Mouse (Mus musculus): ENCODE measurements around the gene H2-T24. TPM values are rescaled to one million over a fixed set of nuclear protein-coding genes. Genes with fewer than 3 reads are reported as not detected.

Gene H2-T24
- total RNA-seq, 4 experiments from 2014 or later: 0.82 to 1.6 (median 0.93) TPM

DNA sequence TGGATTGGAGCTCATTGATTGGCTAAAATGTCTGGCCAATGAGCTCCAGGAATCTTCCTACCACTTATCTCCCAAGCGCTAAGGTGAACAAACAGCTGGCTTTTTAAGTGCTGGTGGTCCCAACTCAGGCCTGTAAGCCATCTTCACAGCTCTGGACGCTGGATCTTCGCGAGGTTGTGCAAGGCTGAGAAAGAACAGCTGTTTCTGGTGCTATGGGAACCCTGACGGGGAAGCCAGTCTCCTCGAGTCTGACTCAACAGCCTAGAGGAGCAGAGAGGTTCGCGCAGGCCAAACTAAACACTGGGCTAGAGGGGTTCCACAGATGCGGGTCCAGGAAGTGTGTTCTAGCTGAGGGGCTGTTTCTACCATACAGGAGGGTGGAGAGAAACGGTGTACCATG, 28.6 kb downstream of the H2-T24 start:
- DNase-seq (ENCODE audit: low spot score in 2 of 2): no peak

DNA sequence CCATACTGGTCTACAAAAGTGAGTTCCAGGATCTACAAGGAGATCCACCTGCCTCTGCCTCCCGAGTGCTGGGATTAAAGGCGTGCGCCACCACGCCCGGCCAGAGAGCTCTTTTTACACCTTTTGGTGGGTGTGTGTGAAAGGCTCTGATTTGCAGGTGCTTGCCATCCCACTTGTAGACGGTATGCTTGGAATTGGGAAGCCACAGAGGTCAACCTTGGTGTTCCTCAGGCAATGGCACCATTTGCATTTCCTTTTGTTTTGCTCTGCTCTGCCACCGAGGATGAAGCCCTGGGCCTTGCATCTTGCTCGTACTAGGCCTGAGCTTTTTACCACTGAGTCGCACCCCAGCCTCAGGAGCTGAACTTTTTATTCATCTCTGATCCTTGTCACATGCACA, 38.6 kb downstream of the H2-T24 start:
- no peak for DNase-seq (ENCODE audit: low spot score in 2 of 2)

DNA sequence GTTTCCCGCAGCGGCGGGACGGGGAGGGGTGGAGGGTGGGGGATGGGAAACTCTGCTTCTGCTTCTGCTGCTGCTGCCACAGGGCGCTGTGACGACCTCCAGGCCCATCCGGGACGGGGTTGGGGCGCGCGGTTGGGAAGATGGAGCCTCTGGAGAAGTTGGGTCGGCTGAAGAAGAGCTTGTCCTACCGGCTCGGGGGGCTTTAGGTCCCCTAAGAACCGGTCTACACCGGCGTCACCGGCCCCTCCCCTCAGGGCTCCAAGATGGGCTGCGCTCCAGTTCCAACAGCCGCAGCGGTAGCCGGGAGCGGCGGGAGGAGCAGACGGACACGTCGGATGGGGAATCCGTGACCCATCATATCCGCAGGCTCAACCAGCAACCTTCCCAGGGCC, 40.0 kb downstream of the H2-T24 start:
- DNase-seq (ENCODE audit: low spot score in 2 of 2): peak; percentile 16 to 42

DNA sequence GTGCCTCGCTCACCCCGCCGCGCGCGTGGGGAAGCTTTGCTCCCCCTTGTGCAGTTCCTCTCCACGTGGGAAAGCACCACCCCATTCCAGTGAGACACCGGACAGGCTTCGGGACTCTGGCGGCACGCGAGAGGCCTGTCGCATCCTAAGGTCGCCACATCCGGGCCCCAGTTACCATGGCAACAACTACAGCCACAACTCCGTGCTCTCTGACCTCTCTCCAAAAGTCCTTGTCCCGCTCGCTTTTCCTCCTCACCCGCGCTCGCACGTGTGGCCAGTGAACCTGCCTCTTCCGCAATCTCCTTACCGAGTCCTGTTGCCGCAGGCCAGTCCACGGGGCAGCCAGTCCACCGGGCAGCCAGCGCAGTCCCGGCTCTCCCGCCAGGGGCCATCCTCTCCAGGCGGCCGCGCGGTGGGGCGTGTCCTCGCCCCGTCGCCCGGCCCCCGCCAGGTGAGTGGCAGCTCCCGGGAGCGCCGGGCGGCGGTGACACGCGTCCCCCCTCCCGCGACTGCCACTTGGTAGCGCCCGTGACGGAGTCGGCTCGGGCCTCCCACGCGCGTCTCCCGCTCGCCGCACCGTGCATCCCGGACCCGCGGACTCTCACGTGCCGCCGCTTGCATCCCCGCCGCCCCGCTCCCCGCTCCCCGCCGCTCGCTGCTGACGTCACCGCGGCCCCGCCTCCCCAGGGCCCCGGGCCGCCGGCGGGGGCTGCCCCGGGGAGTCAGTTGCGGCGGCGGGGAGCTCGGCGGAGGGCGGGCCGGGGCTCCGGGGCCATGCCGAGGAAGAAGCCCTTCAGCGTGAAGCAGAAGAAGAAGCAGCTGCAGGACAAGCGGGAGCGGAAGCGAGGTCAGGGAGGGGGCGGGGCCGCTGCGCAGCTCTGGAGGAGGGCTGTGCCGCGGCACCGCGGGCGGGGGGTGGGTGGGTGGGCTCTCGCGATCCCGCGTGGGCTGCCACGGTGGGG, 40.7 kb downstream of the H2-T24 start, which contains the start of the genes Gnl1 and Prr3:
Gnl1 (plus strand) TSS at position 451 of the 962 bp plus-strand sequence.
Prr3 (minus strand) TSS at position 836 of the 962 bp plus-strand sequence.
- DNase-seq (ENCODE audit: low spot score in 2 of 2): peak; percentile 86 to 89

DNA sequence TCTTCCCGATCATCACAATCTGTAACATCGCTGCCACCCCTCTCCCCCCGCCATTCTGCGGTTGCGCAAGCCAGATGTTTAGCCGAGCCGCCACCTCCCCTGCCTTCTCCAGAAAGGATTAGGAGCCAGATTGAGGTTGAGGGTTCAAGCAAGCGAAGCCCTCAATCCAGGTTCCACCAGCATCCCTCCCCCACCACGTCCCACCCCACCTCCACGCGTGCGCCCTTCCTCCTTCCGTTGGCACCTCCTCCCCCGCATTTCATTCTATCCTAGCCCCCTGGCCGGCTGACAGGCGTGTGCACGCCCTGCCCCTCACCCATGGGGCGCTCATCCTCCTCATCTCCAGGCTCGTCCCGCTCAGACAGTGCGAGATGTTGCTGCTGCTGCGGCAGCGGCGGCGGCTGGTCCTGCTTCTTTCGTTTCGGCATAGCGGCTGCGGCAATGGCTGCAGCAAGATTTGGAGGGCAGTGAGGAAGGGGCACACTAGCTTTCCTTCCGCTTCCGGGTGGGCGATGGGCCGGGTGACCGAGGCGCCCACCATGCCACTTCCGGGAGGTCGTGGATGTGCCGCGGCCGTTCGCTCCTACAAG, 41.5 kb downstream of the H2-T24 start:
- no peak for DNase-seq (ENCODE audit: low spot score in 2 of 2)

DNA sequence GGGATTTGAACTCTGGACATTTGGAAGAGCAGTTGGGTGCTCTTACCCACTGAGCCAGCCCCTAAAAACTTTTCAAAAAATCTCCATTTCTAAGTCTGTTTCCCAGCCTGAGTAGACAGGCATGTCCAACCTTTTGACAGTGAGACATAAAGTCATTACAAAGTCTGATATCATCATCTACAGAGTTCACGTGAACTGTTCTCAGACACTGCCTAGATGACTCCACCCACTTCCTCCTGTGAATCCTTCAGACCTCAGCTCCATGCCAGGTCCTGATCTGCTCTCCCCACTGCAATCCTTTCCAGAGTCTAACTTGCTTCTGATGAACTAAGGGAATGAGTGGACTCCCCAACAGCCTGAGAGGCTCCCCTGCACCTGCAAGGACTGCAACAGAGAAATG, 48.2 kb downstream of the H2-T24 start:
- no peak for DNase-seq (ENCODE audit: low spot score in 2 of 2)

DNA sequence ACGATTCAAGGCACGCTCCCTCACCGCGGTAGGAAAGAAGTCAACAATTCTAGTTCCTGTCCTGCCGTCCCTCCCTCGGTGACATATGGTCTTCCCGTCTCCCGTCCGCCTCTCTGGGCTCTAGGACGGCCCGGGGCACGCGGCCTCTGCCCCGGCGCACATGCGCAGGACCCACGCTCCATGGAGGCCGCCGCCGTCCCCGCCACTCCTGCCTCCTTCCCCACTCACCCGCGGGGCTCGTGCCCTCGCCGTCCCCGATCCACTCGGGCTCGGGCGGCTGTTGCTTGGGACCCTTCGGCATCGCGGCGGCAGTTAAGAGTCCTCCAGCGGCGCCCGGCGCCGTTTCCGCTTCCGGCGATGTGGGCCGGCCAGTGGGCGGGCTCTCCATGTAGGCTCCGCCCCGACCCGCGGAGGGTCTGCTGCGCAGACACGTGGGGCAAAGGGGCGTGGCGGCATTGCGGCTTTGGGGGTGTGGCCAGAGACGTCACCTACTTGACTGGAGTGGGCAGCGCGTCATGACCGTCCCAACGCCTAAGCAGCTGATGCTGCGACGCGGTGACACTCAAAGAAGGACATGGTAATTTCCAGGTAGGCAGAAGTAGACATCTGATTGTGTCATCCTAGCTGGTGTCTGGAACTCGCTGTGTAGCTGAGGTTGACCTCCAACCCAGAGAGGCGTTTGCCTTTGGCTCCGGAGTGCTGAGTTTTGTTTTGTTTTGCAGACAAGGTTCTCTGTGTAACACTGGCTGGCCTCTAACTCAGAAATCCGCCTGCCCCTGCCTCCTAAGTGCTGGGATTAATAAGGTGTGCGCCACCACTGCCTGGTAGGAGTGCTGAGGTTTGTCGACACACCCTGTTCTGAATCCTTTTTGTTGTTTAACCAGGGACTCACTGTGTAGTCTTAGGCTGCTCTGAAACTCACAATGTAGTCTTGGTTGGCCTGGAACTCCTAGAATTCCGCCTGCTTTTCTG, 50.7 kb downstream of the H2-T24 start, which contains the start of gene Abcf1:
Abcf1 (minus strand) TSS at position 344 of the 972 bp plus-strand sequence.
- DNase-seq (ENCODE audit: low spot score in 2 of 2): peak; percentile 99

DNA sequence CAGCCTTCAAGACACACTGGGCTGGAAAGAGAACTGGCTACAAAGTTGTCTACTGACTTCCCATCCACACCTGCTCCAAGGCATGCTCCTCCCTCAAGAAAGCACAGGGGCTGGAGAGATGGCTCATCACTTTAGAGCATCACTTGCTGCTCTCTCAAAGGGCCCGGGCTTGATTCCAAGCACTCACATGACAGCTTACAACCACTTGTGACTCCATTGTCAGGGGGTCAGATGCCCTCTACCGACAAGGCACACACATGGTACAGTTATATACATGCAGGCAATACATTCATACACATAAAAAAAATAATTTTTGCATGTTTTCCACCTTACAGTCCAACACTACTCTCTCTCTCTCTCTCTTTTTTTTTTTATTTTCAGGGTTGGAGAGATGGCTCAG, 52.7 kb downstream of the H2-T24 start:
- DNase-seq (ENCODE audit: low spot score in 2 of 2): no peak

DNA sequence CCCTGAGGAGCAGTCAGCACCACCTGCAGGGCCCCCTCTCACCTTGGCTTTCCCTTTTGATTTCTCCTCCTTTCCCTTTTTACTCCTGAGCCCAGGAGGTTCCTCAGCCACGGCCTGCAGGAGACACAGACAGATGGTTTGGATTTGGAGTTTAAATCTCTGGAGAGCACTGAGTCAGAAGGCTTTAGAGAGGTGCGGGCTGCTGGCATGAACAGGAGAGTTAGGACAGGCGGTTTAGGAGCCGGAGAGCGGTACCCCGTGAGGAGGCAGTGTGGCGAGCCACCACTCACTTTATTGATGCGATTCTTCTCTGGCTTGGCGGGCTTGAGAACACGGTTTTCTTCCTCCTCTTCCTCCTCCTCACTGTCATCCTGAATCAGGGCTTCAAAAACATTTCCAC, 57.1 kb downstream of the H2-T24 start:
- DNase-seq (ENCODE audit: low spot score in 2 of 2): no peak

DNA sequence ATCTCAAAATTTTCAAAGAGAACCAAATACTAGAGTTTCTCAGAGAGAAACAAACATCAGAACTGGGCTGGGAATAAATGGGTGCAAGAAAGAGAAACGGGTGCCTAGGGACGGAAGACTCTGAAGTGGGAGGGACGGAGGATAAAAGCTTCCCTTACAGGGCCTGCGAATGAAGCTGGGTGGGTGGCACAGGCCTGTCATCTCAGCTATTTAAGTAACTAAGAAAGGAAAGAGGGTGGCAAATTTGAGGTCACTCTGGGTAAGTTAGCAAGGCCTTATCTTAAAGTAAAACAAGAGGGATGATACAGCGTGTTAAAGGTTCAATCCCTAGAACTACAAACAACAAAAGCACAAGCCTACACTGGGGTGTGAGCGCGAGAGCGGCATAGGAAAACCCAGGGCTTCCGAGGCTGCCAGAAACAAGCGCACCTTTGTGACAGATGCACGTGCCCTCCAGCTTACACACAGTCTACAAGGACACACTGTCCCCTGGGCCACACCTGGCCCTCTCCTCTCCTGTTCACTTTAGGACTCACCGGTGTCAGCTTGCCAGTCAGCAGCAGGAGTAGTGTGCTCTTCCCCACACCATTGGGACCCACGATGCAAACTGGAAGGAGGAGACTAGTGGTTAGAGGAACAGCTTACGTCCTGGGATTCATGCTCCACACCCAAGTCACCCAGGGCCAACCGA, 61.7 kb downstream of the H2-T24 start:
- no peak for DNase-seq (ENCODE audit: low spot score in 2 of 2)

Small RNA genes lying within 50 kb of the gene (microRNA-seq; reads per million reads assigned to microRNA genes)
- 29.1 reads per million, percentile 30 among the genes with 10 or more reads in this experiment for gene Mir877

Other genes starting within 250 kb of the H2-T24 start
- 1 to 10 TPM; 5.6 to 7.8 (median 6.6) TPM for gene Ier3, start 198.9 kb downstream of the H2-T24 start, total RNA-seq (2022)
- gene Flot1, start 197.3 kb downstream of the H2-T24 start, total RNA-seq (2022): 10 to 100 TPM; 52.6 to 67.2 (median 55.9) TPM
- 10 to 100 TPM; 26.7 to 34.5 (median 28.3) TPM for gene Tubb5, start 182.3 kb downstream of the H2-T24 start, total RNA-seq (2022)
- gene Mdc1, start 179.0 kb downstream of the H2-T24 start, total RNA-seq (2022): 1 to 10 TPM; 3.2 to 5.0 (median 4.0) TPM
- gene Nrm, start 159.2 kb downstream of the H2-T24 start, total RNA-seq (2022): 1 to 10 TPM in 2 of 4 experiments, under 1 TPM in 2; 0.52 to 2.6 (median 1.4) TPM
- 1 to 10 TPM; 2.4 to 4.7 (median 3.3) TPM for gene Ppp1r18, start 155.0 kb downstream of the H2-T24 start, total RNA-seq (2022)
- gene Dhx16, start 140.7 kb downstream of the H2-T24 start, total RNA-seq (2022): 10 to 100 TPM; 13.5 to 16.8 (median 16.0) TPM
- 10 to 100 TPM; 52.7 to 68.7 (median 62.6) TPM for gene 2310061I04Rik, start 123.1 kb downstream of the H2-T24 start, total RNA-seq (2022)
- 1 to 10 TPM; 2.9 to 4.4 (median 3.6) TPM for gene Atat1, start 110.5 kb downstream of the H2-T24 start, total RNA-seq (2022)
- gene Mrps18b, start 104.2 kb downstream of the H2-T24 start, total RNA-seq (2022): 10 to 100 TPM; 57.4 to 60.4 (median 58.1) TPM
- 10 to 100 TPM; 13.0 to 30.1 (median 14.3) TPM for gene Ppp1r10, start 104.1 kb downstream of the H2-T24 start, total RNA-seq (2022)
- gene Abcf1, start 50.8 kb downstream of the H2-T24 start, total RNA-seq (2022): 10 to 100 TPM; 74.2 to 79.3 (median 78.7) TPM
- 10 to 100 TPM; 24.1 to 31.8 (median 29.1) TPM for gene Gnl1, start 40.7 kb downstream of the H2-T24 start, total RNA-seq (2022)
- gene Prr3, start 40.3 kb downstream of the H2-T24 start, total RNA-seq (2022): 1 to 10 TPM; 1.5 to 2.5 (median 1.9) TPM
- gene H2-T23, start 12.3 kb upstream of the H2-T24 start, total RNA-seq (2022): 1 to 10 TPM; 5.6 to 9.3 (median 7.1) TPM
- gene H2-T22, start 22.2 kb upstream of the H2-T24 start, total RNA-seq (2022): 10 to 100 TPM; 11.7 to 14.0 (median 13.0) TPM
- not detected for gene Gm6034, start 22.4 kb upstream of the H2-T24 start, total RNA-seq (2022)
- gene Gm11127, start 37.8 kb upstream of the H2-T24 start, total RNA-seq (2022): 1 to 10 TPM; 1.8 to 2.7 (median 2.2) TPM
- gene Gm19684, start 101.1 kb upstream of the H2-T24 start, total RNA-seq (2022): under 1 TPM in 1 of 4 experiments, not detected in 3; 0.29 TPM
- not detected for gene Gm7030, start 108.9 kb upstream of the H2-T24 start, total RNA-seq (2022)
- gene Gm8909, start 148.0 kb upstream of the H2-T24 start, total RNA-seq (2022): not detected
- not detected for gene H2-T3, start 169.7 kb upstream of the H2-T24 start, total RNA-seq (2022)
- 10 to 100 TPM; 31.1 to 42.0 (median 33.5) TPM for gene Rpp21, start 237.5 kb upstream of the H2-T24 start, total RNA-seq (2022)

All from gastrocnemius, adult 8-10 months (tissue).